Mouse (Mus musculus): ENCODE results near the gene Cdh13.

The Cdh13 gene

DNA sequence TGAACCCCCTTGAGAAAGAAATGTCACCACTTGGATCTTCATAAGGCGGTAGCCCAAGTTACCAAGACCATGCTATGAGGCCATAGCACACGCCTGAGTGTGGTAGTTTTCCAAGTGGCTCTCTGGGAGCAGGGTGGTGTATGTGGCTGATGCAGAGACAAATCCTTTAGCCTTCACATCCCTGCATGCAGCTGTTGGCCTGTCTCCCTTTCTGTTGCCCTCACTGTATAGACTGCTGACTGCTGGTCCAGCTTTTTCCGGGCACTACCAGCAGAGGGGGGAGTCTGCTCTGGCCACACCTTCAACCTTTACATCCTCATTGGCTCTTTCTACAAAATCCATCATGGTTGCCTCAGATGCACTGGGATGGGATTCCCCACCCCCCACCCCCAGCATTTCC lies 844.7 kb downstream of the Cdh13 start:
- no peak for DNase-seq

GRCm38 (mm10) chr8:119156454-119156921 lies 873.0 kb downstream of the Cdh13 start:
- no peak for DNase-seq

GRCm38 (mm10) chr8:119158628-119159027 lies 875.1 kb downstream of the Cdh13 start:
- DNase-seq: no peak

GRCm38 (mm10) chr8:119159794-119160193 lies 876.3 kb downstream of the Cdh13 start:
- no peak for DNase-seq

DNA sequence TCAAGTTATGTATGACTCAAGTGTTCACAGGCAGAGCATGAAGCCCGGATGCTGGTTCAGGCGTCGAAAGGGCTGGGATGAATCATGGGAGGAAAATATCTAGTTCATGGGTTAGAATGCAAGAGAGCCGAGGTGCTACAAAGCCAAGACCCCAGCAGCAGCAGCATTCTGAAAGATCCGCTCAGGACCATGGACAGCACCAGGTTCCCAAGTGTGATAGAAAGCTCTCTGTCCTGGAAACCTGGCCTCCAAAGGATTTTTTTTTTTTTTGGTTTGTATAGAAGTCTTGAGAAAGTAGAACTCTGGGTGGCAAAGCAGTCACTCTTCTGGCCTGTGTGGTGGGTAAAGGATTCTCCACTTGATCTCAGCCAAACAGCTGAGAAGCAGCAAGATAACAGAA lies 880.5 kb downstream of the Cdh13 start:
- no peak for DNase-seq

- no peak for DNase-seq
These were observed 893.8 kb downstream of the Cdh13 start for GRCm38 (mm10) chr8:119177226-119177935.

- DNase-seq: no peak
These were observed 897.1 kb downstream of the Cdh13 start for GRCm38 (mm10) chr8:119180626-119181025.

DNA sequence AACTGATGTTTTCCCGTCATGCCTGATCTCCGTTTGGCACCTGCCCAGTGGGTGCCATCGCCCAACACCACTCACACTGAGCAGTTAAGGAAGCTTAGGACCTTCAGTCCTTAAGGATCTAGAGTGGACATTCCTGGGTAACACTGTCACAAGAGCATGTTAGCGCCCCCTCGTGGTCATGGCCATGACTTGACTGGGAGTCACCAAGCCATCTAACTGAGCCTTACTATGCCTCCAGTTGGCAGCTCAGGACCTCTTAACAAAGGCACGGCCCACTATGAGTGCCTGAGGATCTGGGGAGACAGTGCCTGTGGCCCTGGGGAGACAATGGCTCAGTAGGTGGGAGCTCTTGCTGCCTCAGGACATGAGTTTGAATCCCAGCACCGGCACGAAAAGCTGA lies 912.2 kb downstream of the Cdh13 start:
- peak in 1 of 2 experiments; percentile 5 for DNase-seq

GRCm38 (mm10) chr8:119196486-119197150 lies 913.1 kb downstream of the Cdh13 start:
- DNase-seq: no peak

DNA sequence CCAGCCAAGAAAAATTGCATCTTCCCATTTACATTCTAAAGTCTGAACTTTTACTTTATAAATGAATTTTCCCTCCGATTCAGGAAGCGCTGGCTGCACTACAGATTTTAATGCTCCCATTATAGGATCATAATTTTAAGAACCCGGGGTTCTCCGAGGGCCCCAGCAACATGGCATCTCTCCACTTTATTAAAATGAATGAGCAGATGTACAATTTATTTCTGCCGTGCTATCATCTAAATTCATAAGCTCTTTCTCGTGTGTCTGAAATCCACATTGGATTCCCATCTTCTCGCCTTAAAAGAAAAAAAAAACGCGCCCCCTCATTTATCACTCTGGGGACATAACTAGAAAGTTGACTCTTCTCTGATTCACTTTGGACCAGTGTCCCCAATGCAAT lies 925.0 kb downstream of the Cdh13 start:
- no peak for DNase-seq

GRCm38 (mm10) chr8:119224547-119224946 lies 941.0 kb downstream of the Cdh13 start:
- peak; percentile 17 to 57 for DNase-seq

DNA sequence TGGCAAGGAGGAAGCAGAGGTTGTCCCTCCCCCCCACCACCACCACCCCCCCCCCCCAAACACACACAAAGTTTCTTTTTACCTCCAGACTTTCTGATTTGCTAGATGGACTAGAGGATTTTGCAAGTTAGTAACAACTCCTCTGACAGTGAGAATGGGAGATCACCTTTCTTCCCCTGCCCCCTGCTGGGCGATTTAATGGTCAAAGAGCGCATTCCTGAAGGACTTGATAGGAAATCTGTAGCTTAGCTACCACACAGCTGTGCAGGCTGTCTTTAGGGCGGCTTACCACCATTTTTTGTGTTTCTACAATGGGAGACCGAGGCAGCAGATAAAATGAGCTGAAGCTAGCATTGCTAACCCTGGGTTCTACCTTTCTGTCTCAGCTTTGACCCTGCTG lies 961.6 kb downstream of the Cdh13 start:
- DNase-seq: no peak

DNA sequence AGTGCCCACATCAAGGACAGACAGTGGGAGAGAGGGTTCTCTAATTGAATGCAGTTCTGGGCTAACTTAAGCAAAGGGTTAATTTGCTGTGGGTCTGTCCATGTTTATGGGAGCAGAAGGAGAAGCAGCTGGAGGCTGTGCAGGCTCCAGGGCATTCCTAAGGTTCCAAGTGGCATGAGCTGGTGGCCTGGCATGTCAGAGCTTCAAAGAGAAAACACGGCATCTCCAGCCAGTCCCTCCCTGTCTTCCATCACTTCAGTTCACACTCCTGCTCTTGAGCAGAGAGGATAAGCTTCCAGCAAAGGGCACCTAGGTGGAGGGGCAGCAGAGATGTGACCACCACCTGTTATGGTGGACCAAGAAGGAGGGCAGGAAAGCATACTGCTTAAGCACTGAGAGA lies 962.1 kb downstream of the Cdh13 start:
- no peak for DNase-seq

DNA sequence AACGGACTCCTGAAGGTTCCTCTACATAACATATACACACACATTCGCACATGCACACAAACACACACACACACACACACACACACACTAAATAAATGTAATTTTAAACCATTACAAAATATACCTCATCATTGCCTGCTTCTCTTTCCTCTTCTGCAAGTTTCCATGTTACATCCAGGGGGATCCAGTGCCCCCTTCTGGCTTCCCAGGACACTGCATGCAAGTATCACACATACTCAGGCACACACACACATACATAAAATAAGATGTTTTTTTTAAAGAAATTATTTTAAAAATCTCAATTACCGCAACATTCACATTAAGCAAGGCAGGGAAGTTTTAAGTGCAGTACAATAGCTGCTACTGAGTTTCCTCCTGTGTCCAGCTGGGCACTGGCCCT lies 970.8 kb downstream of the Cdh13 start:
- no peak for DNase-seq

- peak; percentile 23 to 55 for DNase-seq
These were observed 975.1 kb downstream of the Cdh13 start for GRCm38 (mm10) chr8:119258642-119259041.

- no peak for DNase-seq
These were observed 980.2 kb downstream of the Cdh13 start for GRCm38 (mm10) chr8:119263750-119264149.

GRCm38 (mm10) chr8:119266304-119266703 lies 982.8 kb downstream of the Cdh13 start:
- no peak for DNase-seq

DNA sequence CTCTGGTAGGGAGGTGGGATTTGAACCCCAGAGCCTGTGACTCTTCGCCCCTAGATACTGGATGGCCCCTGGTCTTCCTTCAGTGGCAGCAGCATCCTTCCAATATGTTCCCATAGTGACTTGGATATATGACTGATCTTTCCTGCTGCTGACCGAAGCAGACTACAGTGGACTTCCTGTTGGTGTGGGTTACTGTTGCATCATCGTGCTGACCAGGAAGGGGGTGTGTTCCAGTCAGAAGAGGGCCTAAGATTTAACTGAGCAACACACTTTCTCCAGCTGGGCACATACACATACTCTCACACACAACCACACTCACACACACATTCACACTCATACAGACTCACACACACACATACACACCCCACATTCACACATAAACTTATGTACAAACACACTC lies 986.0 kb downstream of the Cdh13 start:
- no peak for DNase-seq

DNA sequence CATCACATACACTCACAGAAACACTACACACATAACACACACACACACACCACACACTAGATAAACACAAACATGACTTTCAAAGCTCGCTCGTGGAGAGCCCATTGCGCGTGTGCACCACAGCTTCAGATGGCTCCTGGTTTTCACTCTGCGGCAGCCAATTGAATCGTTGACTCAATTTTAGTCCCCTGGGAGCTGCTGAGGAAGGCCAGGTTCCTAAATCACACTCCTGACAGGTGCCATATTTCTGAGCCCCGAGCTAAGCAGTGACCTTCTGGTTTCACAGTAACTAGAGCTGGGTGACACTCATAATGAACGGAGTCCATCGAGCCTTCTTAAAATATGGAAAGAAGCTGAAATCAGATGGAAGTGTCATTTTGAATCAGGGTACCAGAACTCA lies 986.8 kb downstream of the Cdh13 start:
- no peak for DNase-seq

- no peak for DNase-seq
These were observed 989.4 kb downstream of the Cdh13 start for GRCm38 (mm10) chr8:119272891-119273290.

- DNase-seq: no peak
These were observed 991.9 kb downstream of the Cdh13 start for GRCm38 (mm10) chr8:119275442-119275841.

GRCm38 (mm10) chr8:119277047-119277451 lies 993.5 kb downstream of the Cdh13 start:
- DNase-seq: no peak

GRCm38 (mm10) chr8:119281761-119282160 lies 998.2 kb downstream of the Cdh13 start:
- no peak for DNase-seq

- DNase-seq: no peak
These were observed 1001.0 kb downstream of the Cdh13 start for GRCm38 (mm10) chr8:119284516-119284915.

DNA sequence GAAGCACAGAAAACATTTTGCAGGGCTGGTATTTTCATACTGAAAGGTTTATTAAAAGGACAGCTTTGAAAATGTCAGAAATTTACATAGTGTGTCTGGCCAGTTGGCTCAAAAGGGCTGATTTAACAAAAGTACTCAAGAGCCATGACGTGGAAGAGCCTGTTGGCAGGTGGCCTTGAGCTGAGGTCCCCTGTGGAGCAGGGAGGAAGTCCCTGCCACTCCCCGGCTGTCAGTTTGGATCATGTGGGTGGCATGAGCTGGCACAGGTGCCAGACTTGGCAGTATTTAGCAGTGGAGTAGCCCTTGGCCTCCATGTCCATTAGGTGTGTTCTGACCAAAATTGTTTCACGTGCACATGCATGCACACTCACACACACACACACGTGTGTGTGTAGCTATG lies 1001.4 kb downstream of the Cdh13 start:
- DNase-seq: no peak

All from kidney, adult 8-10 months (tissue).